Comparison of ENCODE assay signal across 9 mouse cellular contexts in the genomic region with DNA sequence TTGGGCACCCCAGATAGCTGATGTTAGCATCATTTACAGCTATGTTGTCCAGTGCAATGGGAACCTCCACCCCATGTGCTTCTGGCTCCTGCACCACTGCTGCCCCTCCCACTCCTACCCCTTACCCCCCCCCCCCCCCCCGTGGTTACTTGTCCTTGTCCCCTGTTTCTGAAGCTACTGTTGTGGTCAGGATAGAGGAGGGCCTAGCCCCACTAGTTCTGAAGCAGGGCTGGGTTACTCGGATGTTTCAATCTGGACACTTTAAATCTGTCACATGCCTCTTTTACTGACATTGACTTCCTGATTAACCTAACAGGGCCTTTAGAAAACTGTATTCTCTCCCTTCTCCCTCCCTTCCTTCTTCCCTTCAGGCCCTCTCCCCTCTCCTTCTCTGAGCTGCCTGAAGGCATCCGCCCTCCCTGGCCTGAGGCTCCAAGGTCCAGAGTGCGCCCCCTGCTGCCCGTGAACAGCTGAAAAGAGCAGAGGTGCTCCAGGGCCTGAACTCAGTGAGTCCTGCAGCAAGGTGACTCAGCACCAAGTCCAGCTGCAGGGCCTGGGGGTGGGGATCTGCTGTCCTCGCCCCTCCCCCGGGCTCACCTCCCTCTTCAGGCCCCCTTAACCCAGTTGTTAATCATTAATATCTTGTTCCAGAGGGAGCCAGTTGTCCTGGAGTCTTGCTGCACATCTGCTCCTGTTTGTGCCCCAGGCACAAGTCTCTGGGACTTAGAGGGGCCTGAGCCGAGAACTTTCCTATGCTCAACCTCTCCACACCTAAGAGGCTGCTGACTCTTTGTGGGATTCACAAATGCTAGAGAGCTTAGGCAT. TPM values are rescaled to one million over a fixed set of nuclear protein-coding genes. Genes with fewer than 3 reads are reported as not detected.
A peak's percentile ranks its signal among the peaks of the same experiment; 100 is the strongest.
DNase-seq lines count a peak whose midpoint lies in the region; ATAC-seq and TF ChIP-seq lines count a peak whose summit lies in the region.
"Had no signal": no experiment of that assay in that cellular context is flagged by ENCODE, and none has a peak within 500 bp of the region (broad histone marks: within the 10 kb centered on the region; RNA-seq: fewer than 3 reads in every experiment).

No protein-coding gene starts in this region.

- 24% methylated on average over 7 of the region's 8 CpGs for WGBS in hindbrain, embryonic 12.5 days
- 21% methylated on average over 8 of the region's 8 CpGs for WGBS in lung, postnatal 0 days

- H3K4me3 ChIP-seq in hindbrain, embryonic 12.5 days: no peak overlapping the region
- H3K4me3 ChIP-seq in lung, postnatal 0 days (ENCODE audit: low read depth, low read length): no peak overlapping the region
- H3K4me3 ChIP-seq: myocyte had no signal

- H3K36me3 ChIP-seq in hindbrain, embryonic 12.5 days: no peaks in the 10 kb centered on the region
- H3K36me3 ChIP-seq in lung, postnatal 0 days (ENCODE audit: insufficient read depth, low read length): no peaks in the 10 kb centered on the region

- DNase-seq in MN1 (ENCODE audit: low spot score): peak; percentile 90
- DNase-seq in cerebellum, adult 8-10 months: peak; percentile 60
- peak; percentile 51 to 70 for DNase-seq in frontal cortex, postnatal 14 days (ENCODE audit: low spot score in 2 of 2)
- peak; percentile 85 for DNase-seq in layer of hippocampus, postnatal 10 days (ENCODE audit: low spot score in 2 of 2)
- peak; percentile 91 for DNase-seq in lung, postnatal 0 days (ENCODE audit: low spot score)
- peak; percentile 88 for DNase-seq in ovary, postnatal 14 days (ENCODE audit: low spot score)
- peak; percentile 65 to 86 for DNase-seq in thymus, postnatal 10 days (ENCODE audit: low spot score in 2 of 2)

- H3K9ac ChIP-seq in hindbrain, embryonic 12.5 days: no peak overlapping the region
- H3K9ac ChIP-seq in lung, postnatal 0 days (replicated peaks; ENCODE audit: low read depth): no peak overlapping the region

- H3K9me3 ChIP-seq in hindbrain, embryonic 12.5 days (replicated peaks): no peaks in the 10 kb centered on the region
- H3K9me3 ChIP-seq in lung, postnatal 0 days (ENCODE audit: low read length): no peaks in the 10 kb centered on the region

- no peak overlapping the region for H3K27ac ChIP-seq in hindbrain, embryonic 12.5 days
- H3K27ac ChIP-seq in lung, postnatal 0 days (ENCODE audit: low read length): no peak overlapping the region

- no peaks in the 10 kb centered on the region for H3K4me1 ChIP-seq in hindbrain, embryonic 12.5 days
- no peaks in the 10 kb centered on the region for H3K4me1 ChIP-seq in lung, postnatal 0 days (ENCODE audit: insufficient read depth, low read depth, low read length)

- H3K27me3 ChIP-seq in hindbrain, embryonic 12.5 days: no peaks in the 10 kb centered on the region
- H3K27me3 ChIP-seq in lung, postnatal 0 days (replicated peaks; ENCODE audit: insufficient read depth, low read length): no peaks in the 10 kb centered on the region

- no peak overlapping the region for H3K4me2 ChIP-seq in hindbrain, embryonic 12.5 days (replicated peaks)
- H3K4me2 ChIP-seq in lung, postnatal 0 days (replicated peaks; ENCODE audit: low read depth, low read length): no peak overlapping the region

- peak; percentile 95 for TF ChIP-seq CTCF in lung, postnatal 0 days (IDR thresholded peaks at IDR 0.05)

- peak; percentile 29; the same call in 1 of the 2 replicates for ATAC-seq in hindbrain, embryonic 12.5 days (ENCODE audit: low FRiP score)
- peak; percentile 90 for ATAC-seq in lung, postnatal 0 days

- TF ChIP-seq EP300 in lung, postnatal 0 days (IDR thresholded peaks at IDR 0.05): no peak

RNA-seq across cellular contexts. Expression of a gene that starts 13.0 kb away (rescaled TPM):
- 4.4 and 5.3 TPM in 2 replicates for polyA plus RNA-seq in hindbrain, embryonic 12.5 days (2016; fragmentation: Nextera tagmentation; extraction: Ambion mirVana)
- 1 to 10 TPM in 1 of 2 experiments, under 1 TPM in 1; 0.40 to 1.0 TPM for total RNA-seq in layer of hippocampus, postnatal 10 days (2021)
- 3.7 and 4.6 TPM in 2 replicates for polyA plus RNA-seq in lung, postnatal 0 days (2015; fragmentation: Nextera tagmentation; extraction: Ambion mirVana)
- polyA plus RNA-seq: myocyte had no signal

RNA-seq across cellular contexts. Expression of a gene that starts 57.6 kb away (rescaled TPM):
- 4.6 and 4.9 TPM in 2 replicates for polyA plus RNA-seq in hindbrain, embryonic 12.5 days (2016; fragmentation: Nextera tagmentation; extraction: Ambion mirVana)
- 10 to 100 TPM; 27.5 to 36.4 TPM for total RNA-seq in layer of hippocampus, postnatal 10 days (2021)
- 5.2 and 5.6 TPM in 2 replicates for polyA plus RNA-seq in lung, postnatal 0 days (2015; fragmentation: Nextera tagmentation; extraction: Ambion mirVana)
